Mouse (Mus musculus) megakaryocyte, embryonic 14.5 days (primary cell): ENCODE data around the gene Tctn1.

Source experiments
- FLI1 ChIP-seq: IDR thresholded peaks from 2 replicates; pipeline ENCODE4 v1.6.1; 2012; ENCODE audit warnings: low read length, inconsistent platforms, mixed read lengths
- GATA1 ChIP-seq: IDR thresholded peaks from 3 replicates; pipeline ENCODE4 v1.6.1; 2012; ENCODE audit warnings: mixed read lengths, low read length, inconsistent platforms, borderline replicate concordance

- TF ChIP-seq FLI1, result no peak
- no peak for TF ChIP-seq GATA1
These were observed 19.1 kb downstream of the Tctn1 start for GRCm38 (mm10) chr5:122245186-122245585.
